Mouse (Mus musculus) CD8-positive naive resting alpha-beta T cell, adult 2 months (primary cell): Measurements from ENCODE around the gene Hhipl1.

Experiments
- DNase-seq, 2 experiments: peaks; one replicate each; pipeline ENCODE4 v3.0.0; 2022; ENCODE audit warnings: low read depth in 2 of 2, low spot score in 2 of 2

The Hhipl1 gene

DNA sequence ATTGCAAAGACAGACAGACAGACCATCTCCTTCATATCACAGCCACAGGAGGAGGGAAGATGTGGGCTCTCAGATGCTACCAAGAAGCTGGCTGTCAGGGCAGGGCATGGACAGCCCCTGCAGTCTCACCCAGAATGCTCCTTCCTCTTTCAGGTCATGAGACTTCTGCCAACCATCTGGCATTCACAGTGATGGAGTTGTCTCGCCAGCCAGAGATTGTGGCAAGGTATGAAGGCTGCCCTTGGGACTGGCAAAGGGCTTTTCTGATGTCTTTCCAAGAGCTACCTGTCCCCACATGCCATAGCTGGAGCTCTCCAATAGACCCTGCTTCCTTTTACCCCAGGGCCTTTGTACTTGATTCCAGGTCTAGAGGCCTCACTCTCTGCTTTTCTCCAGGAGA, 49.2 kb downstream of the Hhipl1 start:
- no peak for DNase-seq

DNA sequence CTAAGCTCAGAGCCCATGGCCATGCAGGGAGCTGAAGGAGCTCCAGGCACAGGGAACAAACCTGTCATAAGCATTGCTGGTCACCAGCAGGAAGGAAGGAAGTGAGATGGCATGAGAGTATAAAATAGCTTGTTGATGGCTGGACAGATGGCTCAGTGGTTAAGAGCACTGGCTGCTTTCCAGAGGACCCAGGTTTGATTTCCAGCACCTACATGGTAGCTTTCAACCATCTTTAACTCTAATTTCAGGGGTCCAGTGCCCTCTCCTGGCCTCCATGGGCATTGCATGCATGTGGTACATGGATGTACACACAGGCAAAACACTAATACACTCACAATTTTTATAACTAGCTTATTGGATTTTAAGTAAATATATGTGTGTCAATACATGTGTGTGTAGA, 49.9 kb downstream of the Hhipl1 start:
- no peak for DNase-seq

DNA sequence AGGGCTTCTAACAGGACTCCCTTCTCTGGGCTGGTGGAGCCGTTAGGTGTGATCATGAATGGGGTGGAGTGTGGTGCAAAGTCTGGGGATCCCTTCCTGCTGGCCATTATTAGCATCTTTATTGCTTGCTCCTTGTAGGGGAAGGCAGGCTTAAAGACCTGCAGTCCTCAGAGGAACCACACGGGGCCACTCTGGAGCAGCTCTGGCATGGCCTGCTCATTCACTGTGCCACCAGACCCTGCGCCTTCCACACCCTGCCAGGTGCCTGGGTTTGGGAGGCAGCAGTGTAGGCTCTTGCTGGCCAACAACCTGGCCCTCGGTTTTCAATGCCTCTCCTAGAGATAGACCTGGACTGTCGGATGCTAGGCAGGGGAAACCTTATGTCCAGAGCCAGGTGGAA, 57.7 kb downstream of the Hhipl1 start:
- no peak for DNase-seq

GRCm38 (mm10) chr12:108365340-108365739, 59.3 kb downstream of the Hhipl1 start:
- DNase-seq, result no peak

- no peak for DNase-seq
Observed at GRCm38 (mm10) chr12:108365868-108366267, 59.8 kb downstream of the Hhipl1 start.

GRCm38 (mm10) chr12:108367909-108368308, 61.8 kb downstream of the Hhipl1 start:
- DNase-seq, result no peak

DNA sequence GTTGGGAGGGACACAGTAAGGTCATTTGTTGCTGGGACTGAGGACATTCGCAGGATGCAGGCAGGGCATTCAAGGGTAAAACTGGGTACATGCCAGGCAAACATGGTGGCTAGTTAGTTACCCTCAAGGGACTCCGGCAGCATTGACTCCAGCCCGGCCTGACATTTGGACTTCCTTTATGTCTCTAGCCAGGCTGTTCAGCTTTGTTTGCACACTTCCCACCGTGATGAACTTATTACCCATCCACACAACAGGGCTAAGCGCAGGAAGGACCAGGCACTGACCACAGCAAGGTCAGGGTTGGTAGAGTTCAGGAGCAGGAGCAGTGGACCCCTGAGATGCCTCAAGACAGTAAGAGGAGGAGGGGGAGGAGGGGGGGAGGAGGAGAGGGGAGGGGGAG, 62.9 kb downstream of the Hhipl1 start:
- no peak for DNase-seq

GRCm38 (mm10) chr12:108370596-108371428, 64.7 kb downstream of the Hhipl1 start, which contains the start of gene Eml1:
Gene Eml1, plus strand, starts transcription at chr12:108370957.
- DNase-seq, result no peak

DNA sequence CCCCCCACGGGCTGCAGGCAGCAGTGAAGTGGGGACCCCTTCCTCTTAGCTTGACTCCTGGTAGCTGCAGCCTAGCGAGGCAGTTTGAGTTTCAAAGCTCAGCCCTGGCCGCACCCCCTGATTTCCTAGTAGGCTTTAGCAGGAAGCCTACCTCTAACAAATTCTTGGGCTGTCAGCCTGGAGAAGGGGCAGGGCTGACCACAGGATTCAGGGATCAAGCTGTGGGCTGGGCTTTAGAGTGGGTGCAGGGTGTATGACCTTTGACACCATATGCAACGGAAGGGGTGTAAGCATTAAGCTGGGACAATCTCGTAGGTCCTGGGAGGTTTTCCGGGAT, 65.3 kb downstream of the Hhipl1 start:
- no peak for DNase-seq

GRCm38 (mm10) chr12:108372241-108372640, 66.2 kb downstream of the Hhipl1 start:
- no peak for DNase-seq

- no peak for DNase-seq
Observed at GRCm38 (mm10) chr12:108373611-108374010, 67.5 kb downstream of the Hhipl1 start.

DNA sequence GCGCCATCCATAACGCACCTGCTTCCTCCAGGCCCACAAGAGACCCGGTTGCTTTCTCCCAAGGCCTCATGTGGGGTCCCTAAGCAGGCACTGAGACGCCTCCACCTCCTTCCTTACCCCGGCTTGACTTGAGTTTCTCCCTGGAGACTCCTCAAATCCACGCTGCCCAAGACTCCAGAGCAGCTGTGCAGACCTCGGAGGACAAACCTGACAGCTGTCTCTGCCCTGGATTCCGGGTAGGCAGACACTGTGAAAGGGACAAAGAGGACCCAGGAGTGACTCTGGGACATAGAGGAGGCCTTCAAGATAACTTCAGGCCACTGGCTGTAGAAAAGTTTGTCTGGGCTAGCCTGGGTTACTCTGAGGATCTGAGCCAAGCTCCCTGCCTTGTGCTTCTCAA, 68.6 kb downstream of the Hhipl1 start:
- no peak for DNase-seq

DNA sequence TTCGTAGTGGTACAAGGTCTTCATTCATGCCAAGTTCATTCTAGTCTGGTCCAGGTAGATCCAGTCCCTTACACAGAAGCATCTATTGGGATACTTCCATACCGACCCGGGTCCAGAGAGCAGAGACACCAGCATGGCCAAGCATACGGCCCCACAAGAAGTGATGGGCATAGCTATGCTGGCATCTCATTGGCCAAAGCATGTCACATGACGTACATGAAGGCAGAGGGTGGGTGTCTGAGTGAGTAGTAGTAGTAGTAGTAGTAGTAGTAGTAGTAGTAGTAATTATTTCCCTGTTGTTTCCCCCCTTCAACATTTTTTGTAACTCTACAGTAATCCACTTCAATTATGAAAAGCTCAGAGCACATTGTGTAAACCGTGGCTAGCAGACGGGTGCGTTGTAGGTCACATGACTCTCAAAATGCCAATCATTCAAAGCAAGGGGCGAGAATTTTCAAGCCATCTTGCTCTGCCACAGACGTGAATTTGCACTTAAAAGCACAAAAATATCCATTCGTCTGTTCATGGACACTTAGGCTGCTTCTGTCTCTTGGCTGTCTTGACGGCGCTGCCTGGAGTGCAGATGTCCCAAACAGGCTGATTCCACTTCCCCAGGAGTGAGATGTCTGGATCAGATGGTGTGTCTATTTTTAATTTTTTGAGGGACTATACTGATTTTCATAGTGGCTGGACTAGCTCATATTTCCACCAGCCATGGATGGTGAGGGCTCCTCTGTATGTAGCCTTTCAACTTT, 72.5 kb downstream of the Hhipl1 start:
- DNase-seq, result no peak
